ENCODE assay signal across 26 mouse cellular contexts in genomic region chr7:4170193-4170938, GRCm38 (mm10). TPM values are rescaled to one million over a fixed set of nuclear protein-coding genes. Genes with fewer than 3 reads are reported as not detected.
A peak's percentile ranks its signal among the peaks of the same experiment; 100 is the strongest.
DNase-seq lines count a peak whose midpoint lies in the region; ATAC-seq and TF ChIP-seq lines count a peak whose summit lies in the region.
"Had no signal": no experiment of that assay in that cellular context is flagged by ENCODE, and none has a peak within 500 bp of the region (broad histone marks: within the 10 kb centered on the region; RNA-seq: fewer than 3 reads in every experiment).

No protein-coding gene starts in this region.

- H3K4me1 ChIP-seq in intestine, embryonic 14.5 days (replicated peaks; ENCODE audit: control insufficient read depth, insufficient read depth, low read length) = peaks cover 1% of the 10 kb centered on the region
- H3K4me1 ChIP-seq in intestine, embryonic 15.5 days (replicated peaks) = peaks cover under 1% of the 10 kb centered on the region; the same call in 1 of the 2 replicates
- peaks cover 12% of the 10 kb centered on the region; the same call in 1 of the 2 replicates for H3K4me1 ChIP-seq in small intestine, adult 2 months (ENCODE audit: control insufficient read depth, insufficient read depth, insufficient read length, low read length)
- H3K4me1 ChIP-seq in stomach, embryonic 16.5 days (ENCODE audit: control insufficient read depth, insufficient read depth, low read length) = no peaks in the 10 kb centered on the region
- no peaks in the 10 kb centered on the region; the same call in 1 of the 2 replicates for H3K4me1 ChIP-seq in kidney, embryonic 14.5 days (ENCODE audit: control insufficient read depth, insufficient read depth, low read length)

- H3K36me3 ChIP-seq in intestine, embryonic 14.5 days (ENCODE audit: control insufficient read depth, insufficient read depth, low read length) = no peaks in the 10 kb centered on the region
- H3K36me3 ChIP-seq in intestine, embryonic 15.5 days = no peaks in the 10 kb centered on the region
- H3K36me3 ChIP-seq in small intestine, adult 2 months (ENCODE audit: control insufficient read depth, insufficient read depth, low read length) = no peaks in the 10 kb centered on the region
- H3K36me3 ChIP-seq in stomach, embryonic 16.5 days (ENCODE audit: control insufficient read depth, insufficient read depth, low read length) = no peaks in the 10 kb centered on the region
- no peaks in the 10 kb centered on the region for H3K36me3 ChIP-seq in kidney, embryonic 14.5 days (ENCODE audit: control insufficient read depth, insufficient read depth, low read length)
- H3K36me3 ChIP-seq: embryonic facial prominence, embryonic 12.5 days; embryonic facial prominence, embryonic 15.5 days; heart, embryonic 12.5 days; heart, embryonic 15.5 days had no signal

- no peak overlapping the region for H3K27ac ChIP-seq in intestine, embryonic 14.5 days (ENCODE audit: low read depth)
- no peak overlapping the region for H3K27ac ChIP-seq in intestine, embryonic 15.5 days
- peak overlapping the region; percentile 92 for H3K27ac ChIP-seq in small intestine, adult 2 months (ENCODE audit: insufficient read depth, low read depth, low read length)
- peak overlapping the region; percentile 72 for H3K27ac ChIP-seq in stomach, embryonic 16.5 days (ENCODE audit: low read length)
- no peak overlapping the region for H3K27ac ChIP-seq in kidney, embryonic 14.5 days (ENCODE audit: low read depth, low read length)
- H3K27ac ChIP-seq: embryonic facial prominence, embryonic 12.5 days; embryonic facial prominence, embryonic 15.5 days; heart, embryonic 15.5 days; hindbrain, embryonic 14.5 days; hindbrain, postnatal 0 days had no signal

- no peak overlapping the region for H3K4me3 ChIP-seq in intestine, embryonic 14.5 days (ENCODE audit: low read depth, low read length)
- H3K4me3 ChIP-seq in intestine, embryonic 15.5 days (replicated peaks) = no peak overlapping the region
- H3K4me3 ChIP-seq in small intestine, adult 2 months (ENCODE audit: low read depth, low read length) = no peak overlapping the region
- H3K4me3 ChIP-seq in stomach, embryonic 16.5 days (replicated peaks; ENCODE audit: low read length) = no peak overlapping the region
- H3K4me3 ChIP-seq in kidney, embryonic 14.5 days (ENCODE audit: low read length) = no peak overlapping the region
- H3K4me3 ChIP-seq: embryonic facial prominence, embryonic 12.5 days; embryonic facial prominence, embryonic 15.5 days; heart, embryonic 12.5 days; heart, embryonic 15.5 days had no signal

- intact Hi-C loops in left cerebral cortex, postnatal 10 days (cut with DNase I) = no loop called here

- H3K4me2 ChIP-seq in intestine, embryonic 14.5 days (ENCODE audit: low read length) = no peak overlapping the region
- no peak overlapping the region for H3K4me2 ChIP-seq in intestine, embryonic 15.5 days (replicated peaks)
- H3K4me2 ChIP-seq in stomach, embryonic 16.5 days (ENCODE audit: low read depth, low read length) = no peak overlapping the region
- no peak overlapping the region for H3K4me2 ChIP-seq in kidney, embryonic 14.5 days (replicated peaks; ENCODE audit: low read depth, low read length)
- H3K4me2 ChIP-seq: embryonic facial prominence, embryonic 12.5 days; embryonic facial prominence, embryonic 15.5 days; heart, embryonic 12.5 days; heart, embryonic 15.5 days; hindbrain, embryonic 14.5 days had no signal

- TF ChIP-seq POLR2A in small intestine, adult 2 months (IDR thresholded peaks at IDR 0.05; ENCODE audit: low read depth, low read length) = no peak

- no peaks in the 10 kb centered on the region for H3K9me3 ChIP-seq in intestine, embryonic 14.5 days (ENCODE audit: control insufficient read depth, low read length)
- H3K9me3 ChIP-seq in intestine, embryonic 15.5 days = no peaks in the 10 kb centered on the region
- H3K9me3 ChIP-seq in stomach, embryonic 16.5 days (replicated peaks; ENCODE audit: control insufficient read depth, low read length) = no peaks in the 10 kb centered on the region
- H3K9me3 ChIP-seq in kidney, embryonic 14.5 days (ENCODE audit: control insufficient read depth, low read length) = no peaks in the 10 kb centered on the region
- H3K9me3 ChIP-seq: embryonic facial prominence, embryonic 12.5 days; embryonic facial prominence, embryonic 15.5 days; heart, embryonic 12.5 days; heart, embryonic 15.5 days had no signal

- 68% methylated on average over 6 of the region's 6 CpGs for WGBS in intestine, embryonic 14.5 days
- whole genome bisulfite sequencing in intestine, embryonic 15.5 days = 64% methylated on average over 6 of the region's 6 CpGs
- 29% methylated on average over 6 of the region's 6 CpGs for WGBS in small intestine, adult 2 months
- 59% methylated on average over 6 of the region's 6 CpGs for WGBS in stomach, embryonic 16.5 days
- WGBS in kidney, embryonic 14.5 days = 85% methylated on average over 6 of the region's 6 CpGs

- peak; percentile 74 for ATAC-seq in intestine, embryonic 14.5 days (replicated peaks; ENCODE audit: low FRiP score, low TSS enrichment, low read depth)
- peak; percentile 66 for ATAC-seq in intestine, embryonic 15.5 days
- ATAC-seq in stomach, embryonic 16.5 days (ENCODE audit: insufficient read depth, low FRiP score) = peak; percentile 89
- no peak for ATAC-seq in kidney, embryonic 14.5 days (ENCODE audit: low FRiP score, low TSS enrichment)
- ATAC-seq: CD4-positive, CD25-positive, alpha-beta regulatory T cell, adult 4 months; forebrain, embryonic 14.5 days; forebrain, postnatal 0 days; hindbrain, postnatal 0 days had no signal

- no peak for TF ChIP-seq CTCF in small intestine, adult 2 months (IDR thresholded peaks at IDR 0.05; ENCODE audit: extremely low read depth, insufficient read length, insufficient replicate concordance, low read depth, low read length)

- no peak for DNase-seq in intestine, embryonic 14.5 days (ENCODE audit: low spot score)
- DNase-seq in left cerebral cortex, postnatal 10 days (ENCODE audit: extremely low spot score in 1 of 2, low spot score in 2 of 2) = no peak
- DNase-seq in cerebellum, postnatal 10 days = no peak
- DNase-seq: adrenal gland, adult 2 months; adrenal gland, postnatal 14 days; cerebellum, adult 11 months; cerebellum, adult 2 months; cerebellum, postnatal 14 days; forebrain, postnatal 0 days; gastrocnemius, postnatal 25 days; heart, adult 18-20 months; heart, postnatal 10 days; heart, postnatal 4 days had no signal

- H3K27me3 ChIP-seq in intestine, embryonic 14.5 days (replicated peaks; ENCODE audit: control insufficient read depth, insufficient read depth, low read length) = no peaks in the 10 kb centered on the region
- H3K27me3 ChIP-seq in intestine, embryonic 15.5 days (replicated peaks) = no peaks in the 10 kb centered on the region
- H3K27me3 ChIP-seq in small intestine, adult 2 months (ENCODE audit: control insufficient read depth, insufficient read depth, low read length) = no peaks in the 10 kb centered on the region
- H3K27me3 ChIP-seq in stomach, embryonic 16.5 days (ENCODE audit: control insufficient read depth, insufficient read depth, low read length) = no peaks in the 10 kb centered on the region
- no peaks in the 10 kb centered on the region for H3K27me3 ChIP-seq in kidney, embryonic 14.5 days (ENCODE audit: control insufficient read depth, insufficient read depth, low read length)
- H3K27me3 ChIP-seq: embryonic facial prominence, embryonic 12.5 days; embryonic facial prominence, embryonic 15.5 days; heart, embryonic 12.5 days; heart, embryonic 15.5 days had no signal

- no peak overlapping the region for H3K9ac ChIP-seq in intestine, embryonic 14.5 days (ENCODE audit: low read length)
- H3K9ac ChIP-seq in intestine, embryonic 15.5 days = no peak overlapping the region
- no peak overlapping the region for H3K9ac ChIP-seq in stomach, embryonic 16.5 days (ENCODE audit: low read length)
- no peak overlapping the region for H3K9ac ChIP-seq in kidney, embryonic 14.5 days (ENCODE audit: low read depth, low read length)
- H3K9ac ChIP-seq: embryonic facial prominence, embryonic 12.5 days; embryonic facial prominence, embryonic 15.5 days; forebrain, postnatal 0 days; heart, embryonic 12.5 days; heart, embryonic 15.5 days; hindbrain, embryonic 14.5 days had no signal

RNA-seq across cellular contexts. Expression of gene Cdc42ep5, which starts 5.7 kb away (rescaled TPM):
- polyA plus RNA-seq in intestine, embryonic 14.5 days (2014; fragmentation: Nextera tagmentation; extraction: Ambion mirVana) = 58.5 and 62.4 TPM in 2 replicates
- polyA plus RNA-seq in intestine, embryonic 15.5 days (2015; fragmentation: Nextera tagmentation; extraction: Ambion mirVana) = 66.3 and 68.6 TPM in 2 replicates
- 252 and 655 TPM in 2 replicates for polyA plus RNA-seq in small intestine, adult 2 months (2012; rRNA removed)
- polyA plus RNA-seq in stomach, embryonic 16.5 days (2015; fragmentation: Nextera tagmentation; extraction: Ambion mirVana) = 81.9 and 86.4 TPM in 2 replicates
- 1 to 10 TPM; 3.3 to 3.4 TPM for total RNA-seq in left cerebral cortex, postnatal 10 days (2021)
- polyA plus RNA-seq in kidney, embryonic 14.5 days (2014; fragmentation: Nextera tagmentation; extraction: Ambion mirVana) = 30.3 and 34.3 TPM in 2 replicates
- total RNA-seq: MEL had no signal
- polyA plus RNA-seq: CD4-positive, CD25-positive, alpha-beta regulatory T cell, adult 4 months had no signal

RNA-seq across cellular contexts. Expression of gene Leng9, which starts 20.2 kb away (rescaled TPM):
- 2.4 and 2.7 TPM in 2 replicates for polyA plus RNA-seq in intestine, embryonic 14.5 days (2014; fragmentation: Nextera tagmentation; extraction: Ambion mirVana)
- polyA plus RNA-seq in intestine, embryonic 15.5 days (2015; fragmentation: Nextera tagmentation; extraction: Ambion mirVana) = 4.5 and 4.9 TPM in 2 replicates
- polyA plus RNA-seq in small intestine, adult 2 months (2012; rRNA removed) = 24.5 and 92.5 TPM in 2 replicates
- polyA plus RNA-seq in stomach, embryonic 16.5 days (2015; fragmentation: Nextera tagmentation; extraction: Ambion mirVana) = 6.0 and 6.3 TPM in 2 replicates
- 1 to 10 TPM; 5.2 to 6.2 TPM for total RNA-seq in left cerebral cortex, postnatal 10 days (2021)
- 1.8 and 2.5 TPM in 2 replicates for polyA plus RNA-seq in kidney, embryonic 14.5 days (2014; fragmentation: Nextera tagmentation; extraction: Ambion mirVana)

RNA-seq across cellular contexts. Expression of gene Leng8, which starts 33.5 kb away (rescaled TPM):
- 48.2 and 51.4 TPM in 2 replicates for polyA plus RNA-seq in intestine, embryonic 14.5 days (2014; fragmentation: Nextera tagmentation; extraction: Ambion mirVana)
- 46.3 and 49.2 TPM in 2 replicates for polyA plus RNA-seq in intestine, embryonic 15.5 days (2015; fragmentation: Nextera tagmentation; extraction: Ambion mirVana)
- polyA plus RNA-seq in small intestine, adult 2 months (2012; rRNA removed) = 272 and 372 TPM in 2 replicates
- 50.9 and 51.4 TPM in 2 replicates for polyA plus RNA-seq in stomach, embryonic 16.5 days (2015; fragmentation: Nextera tagmentation; extraction: Ambion mirVana)
- total RNA-seq in left cerebral cortex, postnatal 10 days (2021) = 100 to 1,000 TPM; 160 to 166 TPM
- polyA plus RNA-seq in kidney, embryonic 14.5 days (2014; fragmentation: Nextera tagmentation; extraction: Ambion mirVana) = 45.0 and 48.7 TPM in 2 replicates

RNA-seq across cellular contexts. Expression of gene Ttyh1, which starts 51.2 kb away (rescaled TPM):
- 5.2 and 7.1 TPM in 2 replicates for polyA plus RNA-seq in intestine, embryonic 14.5 days (2014; fragmentation: Nextera tagmentation; extraction: Ambion mirVana)
- polyA plus RNA-seq in intestine, embryonic 15.5 days (2015; fragmentation: Nextera tagmentation; extraction: Ambion mirVana) = 7.1 and 9.7 TPM in 2 replicates
- 21.5 and 23.4 TPM in 2 replicates for polyA plus RNA-seq in small intestine, adult 2 months (2012; rRNA removed)
- 8.6 and 10.0 TPM in 2 replicates for polyA plus RNA-seq in stomach, embryonic 16.5 days (2015; fragmentation: Nextera tagmentation; extraction: Ambion mirVana)
- total RNA-seq in left cerebral cortex, postnatal 10 days (2021) = 100 to 1,000 TPM; 570 to 685 TPM
- 1.2 and 1.5 TPM in 2 replicates for polyA plus RNA-seq in kidney, embryonic 14.5 days (2014; fragmentation: Nextera tagmentation; extraction: Ambion mirVana)

Comparison
In these comparisons a context has a peak if more than half of its experiments do, and no peak if none do; other contexts are left out.
1. H3K27ac ChIP-seq: peak in small intestine, adult 2 months (single experiment) and stomach, embryonic 16.5 days (single experiment); none in intestine, embryonic 14.5 days (single experiment), intestine, embryonic 15.5 days (single experiment) and kidney, embryonic 14.5 days (single experiment).